Mouse (Mus musculus): Measurements from ENCODE around the gene Vwa2.

Gene Vwa2

DNA sequence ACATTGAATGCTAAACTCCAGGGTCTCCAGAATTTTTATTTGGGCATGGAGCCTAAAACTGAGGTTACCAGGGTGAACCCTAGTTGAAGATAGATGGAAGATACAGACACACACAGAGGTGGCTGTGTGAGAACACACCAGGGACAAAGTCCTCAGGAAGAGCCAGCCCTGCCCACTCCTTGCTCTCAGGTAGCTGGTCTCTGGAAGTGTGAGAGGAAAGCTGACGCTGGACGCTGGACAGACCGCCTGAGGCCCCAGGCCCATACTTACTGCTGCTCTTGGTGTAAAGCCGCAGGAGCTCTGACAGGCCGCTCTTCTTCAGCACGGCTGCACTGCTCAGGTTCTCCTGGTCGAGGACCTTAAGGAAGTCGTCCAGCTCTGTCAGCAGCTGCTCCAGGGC is 75.8 kb downstream of the Vwa2 start:
- DNase-seq (ENCODE audit: low spot score in 2 of 2): no peak

DNA sequence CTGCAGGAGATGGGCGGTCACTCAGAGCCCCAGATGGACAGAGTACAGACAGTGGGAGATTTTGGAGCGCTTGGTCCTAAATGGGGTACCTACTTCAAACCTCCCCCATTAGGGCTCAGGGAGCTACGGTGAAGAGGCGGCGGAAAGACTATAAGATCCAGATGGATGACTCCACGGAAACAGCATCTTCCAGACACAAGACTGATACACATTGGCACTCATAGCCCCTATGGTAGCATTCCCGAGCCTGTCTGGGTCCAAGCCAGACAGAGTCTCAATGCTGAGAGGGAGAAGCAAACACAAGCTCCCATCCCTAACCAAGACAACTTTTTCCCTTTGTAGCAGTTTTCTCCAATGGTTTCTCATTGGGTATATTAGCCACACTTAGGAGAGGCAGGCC is 76.8 kb downstream of the Vwa2 start:
- DNase-seq (ENCODE audit: low spot score in 2 of 2): no peak

DNA sequence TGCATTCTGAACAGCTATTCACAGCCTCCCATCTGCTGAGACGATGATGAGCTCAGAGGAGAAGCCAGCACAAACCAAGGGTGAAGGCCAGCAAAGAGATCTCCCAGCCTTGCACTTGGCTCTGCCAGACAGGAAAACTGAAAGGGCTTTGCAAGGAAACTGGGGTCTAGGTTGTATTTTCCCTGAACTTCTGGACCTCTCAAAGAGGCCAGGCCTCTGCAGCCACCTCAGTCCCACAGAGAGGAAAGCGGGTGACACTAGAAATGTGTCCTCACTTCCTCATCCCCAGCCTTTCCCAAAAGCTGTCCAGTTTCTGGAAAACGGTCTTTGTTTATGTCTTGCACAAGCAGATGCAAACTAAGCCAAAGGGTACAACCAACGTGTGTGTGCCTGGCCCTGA is 79.8 kb downstream of the Vwa2 start:
- no peak for DNase-seq (ENCODE audit: low spot score in 2 of 2)

DNA sequence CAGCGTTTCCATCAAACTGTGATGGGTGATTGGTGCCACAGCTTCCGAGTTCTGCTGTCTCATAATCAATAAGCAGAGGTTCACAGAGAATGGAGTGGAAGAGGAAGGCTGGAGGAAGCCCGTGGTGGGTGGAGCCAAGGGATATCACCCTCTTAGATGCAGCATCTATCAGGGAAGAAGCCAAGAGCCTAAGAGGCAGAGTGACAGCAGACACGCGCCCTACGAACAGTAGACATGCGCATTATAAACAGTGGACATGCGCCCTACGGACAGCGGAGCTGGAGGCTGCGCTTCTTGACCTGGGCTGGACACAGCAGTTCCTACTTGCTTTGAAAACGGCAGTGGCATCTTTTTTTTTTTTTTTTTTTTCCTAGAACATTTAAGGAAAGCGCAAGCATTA is 80.8 kb downstream of the Vwa2 start:
- DNase-seq (ENCODE audit: low spot score in 2 of 2): no peak

DNA sequence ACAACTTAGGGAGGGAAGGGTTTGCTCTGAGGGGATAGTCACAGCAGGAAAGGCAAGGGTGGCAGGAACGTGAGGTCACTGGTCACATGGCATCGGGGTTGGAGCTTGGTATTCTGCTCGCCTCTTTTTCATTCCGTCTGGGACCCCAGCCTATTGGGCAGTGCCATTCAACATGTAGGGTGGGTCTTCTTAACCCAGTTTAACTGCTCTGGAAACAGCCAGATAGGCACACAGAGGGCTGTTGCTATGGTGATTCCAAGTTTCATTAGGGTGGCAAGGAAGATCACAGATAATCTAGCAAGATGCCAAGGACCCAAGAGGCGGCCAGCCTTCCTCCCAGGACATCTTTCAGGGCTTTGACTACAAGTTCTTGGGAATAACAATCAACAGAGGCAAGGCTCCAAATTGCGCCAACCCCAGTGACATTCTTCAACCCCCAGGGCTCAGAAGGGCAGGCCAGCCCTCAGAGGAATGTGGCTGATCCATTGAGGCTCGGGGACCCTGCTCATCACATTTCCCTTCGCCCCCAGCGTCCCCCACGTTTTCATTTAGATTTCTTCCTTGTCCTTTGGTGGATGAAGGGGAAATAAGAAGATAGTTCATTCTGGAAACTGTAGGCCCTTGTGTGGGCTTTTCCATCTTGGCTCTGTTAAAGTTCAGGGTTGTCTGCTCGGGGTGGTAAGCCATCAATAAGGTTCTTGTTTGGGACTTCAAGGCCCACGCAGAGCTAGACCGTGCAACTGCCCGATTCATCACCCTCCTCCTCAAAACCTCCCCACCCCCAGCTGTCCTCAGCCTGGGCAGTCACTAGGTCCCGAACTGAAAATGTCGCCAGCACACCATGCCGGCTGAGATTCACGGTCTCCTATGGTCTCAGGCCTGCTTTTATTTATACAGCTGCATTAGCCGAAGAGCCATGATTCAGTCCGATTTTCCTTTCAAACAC is 81.8 kb downstream of the Vwa2 start:
- DNase-seq (ENCODE audit: low spot score in 2 of 2): no peak

DNA sequence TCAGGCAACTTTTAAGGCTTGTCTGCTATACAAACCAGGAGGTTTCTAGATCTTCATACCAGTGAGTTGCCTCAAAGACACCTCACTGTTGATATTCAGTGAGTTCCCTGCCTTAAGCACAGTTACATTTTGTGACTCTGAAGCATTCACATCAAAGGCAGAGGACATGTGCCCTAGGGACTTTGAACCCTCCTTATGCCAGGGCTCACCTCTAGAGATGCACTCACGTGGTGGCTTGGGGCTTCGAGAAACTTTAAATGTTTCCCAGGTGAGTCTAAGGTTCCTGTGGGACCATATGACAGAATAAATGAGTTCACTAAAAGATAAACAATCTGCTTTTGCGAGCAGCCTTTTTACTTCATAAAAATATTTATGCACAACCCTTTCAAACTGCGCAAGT is 84.0 kb downstream of the Vwa2 start:
- no peak for DNase-seq (ENCODE audit: low spot score in 2 of 2)

DNA sequence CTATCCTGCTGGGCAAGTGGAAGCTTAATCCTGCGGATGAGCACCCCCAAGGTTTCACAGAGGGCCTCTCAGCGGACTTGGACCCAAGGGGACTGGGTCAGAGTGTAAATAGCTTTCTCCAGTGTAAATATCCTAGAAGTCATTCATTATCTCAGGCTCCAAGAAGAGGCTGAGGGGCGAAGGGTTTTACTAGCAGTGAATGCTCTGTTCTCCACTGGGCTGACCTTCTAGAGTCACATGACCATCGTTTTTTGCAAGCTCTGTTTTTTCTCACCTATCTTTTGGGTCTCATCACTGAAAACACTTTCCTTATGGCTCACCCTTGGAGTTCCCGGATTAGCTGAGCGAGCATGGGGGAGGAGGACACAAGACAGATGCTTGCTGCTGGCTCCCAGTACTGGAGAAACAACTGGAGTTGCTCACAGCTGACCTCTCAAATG is 84.6 kb downstream of the Vwa2 start:
- no peak for DNase-seq (ENCODE audit: low spot score in 2 of 2)

DNA sequence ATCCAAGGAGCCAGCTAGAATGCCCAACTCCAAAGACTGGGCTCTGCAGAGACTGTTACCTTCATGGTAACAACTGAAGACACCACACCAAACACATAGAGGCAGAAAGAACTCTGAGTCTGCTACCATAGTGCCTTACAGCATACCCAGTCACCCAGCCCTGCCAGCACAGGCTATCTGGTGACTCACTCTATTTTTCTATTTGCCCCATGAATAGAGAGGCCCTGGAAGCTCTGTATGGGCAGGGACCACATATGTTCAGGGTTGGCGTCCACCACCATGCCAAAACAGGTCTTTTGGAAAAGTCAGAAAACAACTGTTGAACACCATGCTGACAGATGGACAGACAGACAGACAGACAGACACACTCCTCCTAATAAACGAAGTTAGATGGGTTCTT is 85.0 kb downstream of the Vwa2 start:
- peak in 1 of 2 experiments; percentile 16 for DNase-seq (ENCODE audit: low spot score in 2 of 2)

DNA sequence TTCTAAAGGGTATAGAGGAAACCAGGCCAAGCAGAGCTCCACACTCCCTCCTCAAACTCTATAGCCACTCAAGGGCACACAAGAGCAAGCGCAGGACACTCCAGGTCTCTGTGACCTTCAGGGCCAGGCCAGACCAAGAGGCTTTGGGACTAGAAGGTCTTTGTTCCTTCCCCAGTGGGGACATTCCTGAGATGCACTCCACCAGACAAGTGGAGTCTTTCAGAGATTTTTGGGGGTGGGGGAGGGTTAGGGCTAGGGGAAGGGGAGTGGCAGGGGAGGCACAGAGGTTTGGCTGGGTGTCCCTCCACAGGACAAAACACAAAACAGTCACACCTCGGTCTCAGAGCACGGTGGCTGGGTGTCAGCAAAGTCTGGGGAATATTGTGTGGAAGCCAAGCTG is 85.6 kb downstream of the Vwa2 start:
- DNase-seq (ENCODE audit: low spot score in 2 of 2): no peak
